Mouse (Mus musculus): ENCODE measurements around the gene Agpat3. TPM values are rescaled to one million over a fixed set of nuclear protein-coding genes. Genes with fewer than 3 reads are reported as not detected.

Gene Agpat3
- polyA plus RNA-seq, 2 experiments, result 14.5 to 21.0 TPM

DNA sequence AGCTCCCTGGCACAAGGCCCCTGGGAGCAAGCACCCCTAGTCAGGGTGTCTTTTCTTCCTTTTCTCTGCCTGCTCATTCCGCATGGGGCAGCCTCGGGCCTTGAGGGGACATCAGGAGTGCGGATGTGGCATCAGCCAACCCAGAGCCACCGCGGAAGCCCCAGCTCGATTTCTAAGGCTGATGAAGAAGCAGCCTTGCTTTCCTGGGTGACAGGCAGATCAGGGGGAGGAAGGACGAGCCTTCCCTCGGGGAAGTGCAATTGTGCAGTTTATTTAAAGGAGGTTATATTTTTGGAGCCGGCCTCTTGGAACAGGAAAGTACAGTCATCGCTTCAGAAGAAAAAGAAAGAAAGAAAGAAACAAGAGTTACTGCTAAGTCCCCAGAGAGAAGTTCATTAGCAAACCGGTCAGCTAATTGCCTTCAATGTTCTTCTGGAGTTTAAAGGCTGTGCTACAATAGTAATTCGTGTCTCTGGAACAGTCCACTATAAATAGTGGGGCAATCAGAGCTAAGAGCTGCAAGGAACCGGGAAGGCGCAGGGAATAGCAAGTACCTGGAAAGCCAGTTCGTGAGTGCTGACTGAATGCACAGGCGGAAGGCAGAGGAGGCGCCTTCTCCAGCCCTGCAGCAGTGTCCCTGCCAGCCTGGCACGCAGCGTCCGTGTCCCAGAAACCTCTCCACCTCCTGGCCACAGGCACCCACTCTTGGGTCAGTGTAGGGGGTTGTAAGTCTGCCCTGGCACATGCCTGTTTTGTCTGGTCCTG, 36.1 kb upstream of the Agpat3 start:
- Histone ChIP-seq H3K27ac (no peak overlapping the region), H3K4me3 (ENCODE audit: insufficient read depth in 1 of 2, low read depth in 2 of 2, low read length in 2 of 2) (no peak overlapping the region), H3K4me2 (ENCODE audit: low read depth) (no peak overlapping the region), H3K9me3 (ENCODE audit: control insufficient read depth, low read length) (no peaks in the 10 kb centered on the region), H3K27me3 (ENCODE audit: control insufficient read depth, insufficient read depth, low read length) (peaks cover 26% of the 10 kb centered on the region), H3K36me3 (replicated peaks; ENCODE audit: control insufficient read depth, insufficient read depth, low read depth) (no peaks in the 10 kb centered on the region), H3K9ac (replicated peaks) (no peak overlapping the region), H3K4me1 (replicated peaks; ENCODE audit: control insufficient read depth in 2 of 2, insufficient read depth in 2 of 2, low read length in 1 of 2) (peaks cover 0 to 2% of the 10 kb centered on the region in 2 experiments; a peak in 1 of 4 replicates)
- DNase-seq (ENCODE audit: low read depth in 3 of 3, low spot score in 3 of 3) (no peak), ATAC-seq (ENCODE audit: insufficient read depth) (no peak)
- TF ChIP-seq EP300 (IDR thresholded peaks at IDR 0.05; ENCODE audit: low read depth), result no peak
- no peak for TF ChIP-seq CTCF (IDR thresholded peaks at IDR 0.05; ENCODE audit: low read depth)
- 57% methylated on average over 20 of the region's 20 CpGs for WGBS (ENCODE audit: insufficient replicate concordance)

- no peaks in the 10 kb centered on the region for H3K36me3 ChIP-seq (replicated peaks; ENCODE audit: control insufficient read depth, insufficient read depth, low read depth)
- DNase-seq (ENCODE audit: low read depth in 3 of 3, low spot score in 3 of 3), result no peak
- H3K27ac ChIP-seq, result no peak overlapping the region
- peaks cover 11% of the 10 kb centered on the region for H3K27me3 ChIP-seq (ENCODE audit: control insufficient read depth, insufficient read depth, low read length)
- ATAC-seq (ENCODE audit: insufficient read depth), result no peak
- H3K9ac ChIP-seq (replicated peaks), result no peak overlapping the region
- H3K4me2 ChIP-seq (ENCODE audit: low read depth), result no peak overlapping the region
- TF ChIP-seq CTCF (IDR thresholded peaks at IDR 0.05; ENCODE audit: low read depth) (no peak), EP300 (IDR thresholded peaks at IDR 0.05; ENCODE audit: low read depth) (no peak)
- 48% methylated on average over 5 of the region's 5 CpGs for WGBS (ENCODE audit: insufficient replicate concordance)
- no peaks in the 10 kb centered on the region for H3K4me1 ChIP-seq (replicated peaks; ENCODE audit: control insufficient read depth in 2 of 2, insufficient read depth in 2 of 2, low read length in 1 of 2)
- no peaks in the 10 kb centered on the region for H3K9me3 ChIP-seq (ENCODE audit: control insufficient read depth, low read length)
- no peak overlapping the region for H3K4me3 ChIP-seq (ENCODE audit: insufficient read depth in 1 of 2, low read depth in 2 of 2, low read length in 2 of 2)
Measured at GRCm38 (mm10) chr10:78385520-78385919, 33.2 kb upstream of the Agpat3 start.

- H3K4me2 ChIP-seq (ENCODE audit: low read depth), result no peak overlapping the region
- H3K9ac ChIP-seq (replicated peaks), result no peak overlapping the region
- H3K4me3 ChIP-seq (ENCODE audit: insufficient read depth in 1 of 2, low read depth in 2 of 2, low read length in 2 of 2), result no peak overlapping the region
- ATAC-seq (ENCODE audit: insufficient read depth) (no peak), DNase-seq (ENCODE audit: low read depth in 3 of 3, low spot score in 3 of 3) (no peak)
- H3K27me3 ChIP-seq (ENCODE audit: control insufficient read depth, insufficient read depth, low read length), result no peaks in the 10 kb centered on the region; the same call in 1 of the 2 replicates
- H3K4me1 ChIP-seq (replicated peaks; ENCODE audit: control insufficient read depth in 2 of 2, insufficient read depth in 2 of 2, low read length in 1 of 2), result no peaks in the 10 kb centered on the region
- H3K9me3 ChIP-seq (ENCODE audit: control insufficient read depth, low read length), result no peaks in the 10 kb centered on the region
- TF ChIP-seq CTCF (IDR thresholded peaks at IDR 0.05; ENCODE audit: low read depth) (no peak), EP300 (IDR thresholded peaks at IDR 0.05; ENCODE audit: low read depth) (no peak)
- no peak overlapping the region for H3K27ac ChIP-seq
- no peaks in the 10 kb centered on the region for H3K36me3 ChIP-seq (replicated peaks; ENCODE audit: control insufficient read depth, insufficient read depth, low read depth)
- 61% methylated on average over 3 of the region's 3 CpGs for WGBS (ENCODE audit: insufficient replicate concordance)
Measured at GRCm38 (mm10) chr10:78383567-78383966, 31.3 kb upstream of the Agpat3 start.

DNA sequence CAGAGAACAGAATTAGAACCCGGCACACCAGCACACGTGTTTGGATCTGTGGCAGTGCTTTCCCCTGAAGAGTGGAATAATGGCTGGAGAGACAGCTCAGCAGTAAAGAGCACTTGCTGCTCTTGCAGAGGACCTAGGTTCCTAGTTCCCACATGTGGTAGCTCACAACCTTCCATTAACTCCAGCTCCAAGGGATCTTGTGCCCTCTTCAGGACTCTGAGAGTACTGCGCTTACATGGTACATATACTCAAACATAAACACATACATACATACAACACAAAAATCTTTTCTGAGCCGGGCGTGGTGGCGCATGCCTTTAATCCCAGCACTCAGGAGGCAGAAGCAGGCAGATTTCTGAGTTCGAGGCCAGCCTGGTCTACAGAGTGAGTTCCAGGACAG, 26.2 kb upstream of the Agpat3 start:
- H3K27me3 ChIP-seq (ENCODE audit: control insufficient read depth, insufficient read depth, low read length), result no peaks in the 10 kb centered on the region
- TF ChIP-seq EP300 (IDR thresholded peaks at IDR 0.05; ENCODE audit: low read depth) (no peak), CTCF (IDR thresholded peaks at IDR 0.05; ENCODE audit: low read depth) (peak; percentile 60)
- H3K27ac ChIP-seq, result no peak overlapping the region
- no peaks in the 10 kb centered on the region for H3K4me1 ChIP-seq (replicated peaks; ENCODE audit: control insufficient read depth in 2 of 2, insufficient read depth in 2 of 2, low read length in 1 of 2)
- no peaks in the 10 kb centered on the region for H3K36me3 ChIP-seq (replicated peaks; ENCODE audit: control insufficient read depth, insufficient read depth, low read depth)
- no peak overlapping the region for H3K4me2 ChIP-seq (ENCODE audit: low read depth)
- ATAC-seq (ENCODE audit: insufficient read depth) (no peak), DNase-seq (ENCODE audit: low read depth in 3 of 3, low spot score in 3 of 3) (no peak)
- H3K9ac ChIP-seq (replicated peaks), result no peak overlapping the region
- no peak overlapping the region for H3K4me3 ChIP-seq (ENCODE audit: insufficient read depth in 1 of 2, low read depth in 2 of 2, low read length in 2 of 2)
- 79% methylated on average over 7 of the region's 7 CpGs for WGBS (ENCODE audit: insufficient replicate concordance)
- no peaks in the 10 kb centered on the region for H3K9me3 ChIP-seq (ENCODE audit: control insufficient read depth, low read length)

DNA sequence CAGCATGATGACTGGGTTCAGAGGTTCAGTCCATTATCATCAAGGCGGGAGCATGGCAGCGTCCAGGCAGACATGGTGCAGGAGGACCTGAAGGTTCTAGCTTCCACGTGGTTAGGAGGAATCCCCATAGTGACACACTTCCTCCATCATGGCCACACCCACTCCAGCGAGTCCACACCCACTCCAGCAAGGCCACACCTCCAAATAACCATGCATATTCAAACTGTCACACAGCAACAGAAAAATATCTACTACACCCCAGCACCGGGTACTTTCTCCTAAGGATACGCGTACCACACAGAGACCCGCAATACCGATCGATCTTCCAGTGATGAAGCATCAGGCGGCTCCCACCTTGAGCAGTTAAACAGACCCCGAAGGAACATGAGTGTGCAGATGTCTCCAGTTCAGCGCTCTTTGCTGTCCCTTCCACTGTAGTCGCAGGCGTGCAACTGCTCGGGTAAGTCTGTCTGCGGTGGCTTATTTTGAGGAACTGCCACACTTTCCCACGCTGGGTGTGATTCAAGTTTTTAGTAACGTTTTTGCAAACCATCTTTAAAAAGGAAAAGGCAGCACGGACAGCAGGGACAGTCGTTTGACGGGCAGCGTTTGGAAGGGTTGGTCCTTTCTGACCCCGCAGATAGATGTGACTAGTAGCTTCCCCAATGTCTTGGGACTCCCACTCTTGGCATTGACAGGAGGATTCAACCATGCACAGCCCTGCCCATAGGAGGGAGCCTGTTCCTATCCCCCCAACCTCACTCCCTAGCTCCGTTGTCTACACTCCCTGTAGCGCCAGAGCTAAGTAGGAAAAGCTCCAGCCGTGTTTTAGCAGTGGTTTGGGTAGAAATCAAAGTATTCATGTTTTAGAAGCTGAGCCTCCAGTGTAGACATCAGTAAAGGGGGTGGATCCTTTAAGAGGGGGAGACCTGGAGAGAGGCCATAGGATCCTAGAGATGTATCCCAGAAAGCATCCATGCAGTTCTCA, 20.7 kb upstream of the Agpat3 start:
- H3K4me3 ChIP-seq (ENCODE audit: insufficient read depth in 1 of 2, low read depth in 2 of 2, low read length in 2 of 2), result peak overlapping the region; percentile 7 to 28; a peak in 2 of 4 replicates
- no peak overlapping the region for H3K27ac ChIP-seq
- peaks cover 15 to 30% of the 10 kb centered on the region in 2 experiments for H3K4me1 ChIP-seq (replicated peaks; ENCODE audit: control insufficient read depth in 2 of 2, insufficient read depth in 2 of 2, low read length in 1 of 2)
- peak; percentile 50 to 60 (median 55) for DNase-seq (ENCODE audit: low read depth in 3 of 3, low spot score in 3 of 3)
- no peaks in the 10 kb centered on the region for H3K27me3 ChIP-seq (ENCODE audit: control insufficient read depth, insufficient read depth, low read length)
- H3K9ac ChIP-seq (replicated peaks), result no peak overlapping the region
- no peak for TF ChIP-seq EP300 (IDR thresholded peaks at IDR 0.05; ENCODE audit: low read depth)
- TF ChIP-seq CTCF (IDR thresholded peaks at IDR 0.05; ENCODE audit: low read depth), result no peak
- WGBS (ENCODE audit: insufficient replicate concordance), result 37% methylated on average over 27 of the region's 27 CpGs
- H3K36me3 ChIP-seq (replicated peaks; ENCODE audit: control insufficient read depth, insufficient read depth, low read depth), result no peaks in the 10 kb centered on the region
- H3K9me3 ChIP-seq (ENCODE audit: control insufficient read depth, low read length), result no peaks in the 10 kb centered on the region
- peak overlapping the region; percentile 55 for H3K4me2 ChIP-seq (ENCODE audit: low read depth)
- peak; percentile 73 for ATAC-seq (ENCODE audit: insufficient read depth)
